Mouse (Mus musculus) limb, embryonic 11.5 days (tissue): Measurements from ENCODE around the gene Dpep3. TPM values are rescaled to one million over a fixed set of nuclear protein-coding genes. Genes with fewer than 3 reads are reported as not detected.
A peak's percentile ranks its signal among the peaks of the same experiment; 100 is the strongest.

Experiments
- ATAC-seq: fragments of 200-750 bp; cut with Nextera tagmentation; 2 replicates; pipeline ENCODE4 v1.8.0; 2017; ENCODE audit warnings: low read depth; ENCODE audit not compliant: insufficient number of reproducible peaks, low FRiP score, low TSS enrichment
- DNase-seq: peaks from one replicate; pipeline ENCODE4 v3.0.0-alpha.2; 2015; ENCODE audit warnings: low spot score
- H3K27ac ChIP-seq: fragments of 300-500 bp; sonication (generic); replicated peaks from 2 replicates; pipeline ENCODE4 v1.5.1; 2014; ENCODE audit warnings: low read depth, mild to moderate bottlenecking, low read length
- H3K27me3 ChIP-seq: fragments of 300-500 bp; sonication (generic); 2 replicates; pipeline ENCODE4 v1.6.1; 2014; ENCODE audit warnings: mild to moderate bottlenecking, low read length, mixed read lengths; ENCODE audit not compliant: control insufficient read depth, insufficient read depth
- H3K36me3 ChIP-seq: fragments of 300-500 bp; sonication (generic); 2 replicates; pipeline ENCODE4 v1.6.1; 2014; ENCODE audit warnings: mild to moderate bottlenecking, low read length, moderate library complexity, mixed read lengths; ENCODE audit not compliant: control insufficient read depth, insufficient read depth
- H3K4me1 ChIP-seq: fragments of 300-500 bp; sonication (generic); 2 replicates; pipeline ENCODE4 v1.6.1; 2014; ENCODE audit warnings: low read length, mixed read lengths; ENCODE audit not compliant: control insufficient read depth, insufficient read depth
- H3K4me2 ChIP-seq: fragments of 300-500 bp; sonication (generic); 2 replicates; pipeline ENCODE4 v1.6.1; 2014; ENCODE audit warnings: low read depth, mild to moderate bottlenecking, moderate library complexity; ENCODE audit not compliant: severe bottlenecking
- H3K4me3 ChIP-seq: fragments of 300-500 bp; sonication (generic); 2 replicates; pipeline ENCODE4 v1.5.1; 2014; ENCODE audit warnings: low read depth, low read length
- H3K9ac ChIP-seq: fragments of 300-500 bp; sonication (generic); 2 replicates; pipeline ENCODE4 v1.6.1; 2014; ENCODE audit warnings: mild to moderate bottlenecking, low read length
- H3K9me3 ChIP-seq: fragments of 300-500 bp; sonication (generic); 2 replicates; pipeline ENCODE4 v1.6.1; 2016; ENCODE audit warnings: low read length; ENCODE audit not compliant: control insufficient read depth
- WGBS: fragments of 180-500 bp; shearing (Covaris S2); extraction: QIAGEN DNeasy Blood & Tissue Kit; methylation state at CpG from one replicate; pipeline ENCODE4 v1.1.7; 2014; 5-methylcytosine and 5-hydroxymethylcytosine counted together
- polyA plus RNA-seq: library from polyadenylated mRNA; unstranded; fragments of >200 nt; fragmentation: Nextera tagmentation; extraction: Ambion mirVana; gene quantifications from 2 replicates; pipeline ENCODE4 v1.2.1, GENCODE M21; 2014

The Dpep3 gene
- polyA plus RNA-seq, 1 experiment from 2014 or later, result not detected

DNA sequence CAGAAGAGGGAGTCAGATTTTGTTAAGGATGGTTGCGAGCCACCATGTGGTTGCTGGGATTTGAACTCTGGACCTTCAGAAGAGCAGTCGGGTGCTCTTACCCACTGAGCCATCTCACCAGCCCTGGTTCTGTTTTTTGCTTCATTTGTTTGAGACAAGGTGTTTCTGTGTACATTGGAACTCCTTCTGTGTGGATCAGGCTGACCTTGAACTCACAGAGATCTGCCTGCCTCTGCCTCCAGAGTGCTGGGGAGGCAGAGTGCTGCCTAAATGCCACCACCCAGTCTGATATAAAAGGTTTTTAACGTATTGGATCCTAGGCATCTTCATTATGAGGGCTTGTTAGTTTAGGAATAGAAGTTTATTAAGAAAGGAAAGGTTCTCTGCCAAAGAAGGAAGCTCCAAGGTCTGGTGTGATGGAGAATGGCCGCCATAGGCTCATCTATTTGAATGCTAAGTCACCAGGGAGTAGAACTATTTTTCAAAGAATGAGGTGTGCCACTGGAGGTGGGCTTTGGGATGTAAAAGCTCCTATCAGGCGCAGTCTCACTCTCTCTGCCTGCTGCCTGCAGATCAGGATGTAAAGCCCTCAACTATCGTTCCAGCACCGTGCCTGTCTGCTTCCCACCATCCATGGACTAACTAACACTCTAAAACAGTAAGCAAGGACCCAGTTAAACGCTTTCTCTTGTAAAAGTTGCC, 8.1 kb downstream of the Dpep3 start:
- 73% methylated on average over 8 of the region's 8 CpGs for WGBS
- no peak for DNase-seq
- no peak overlapping the region for H3K27ac ChIP-seq

DNA sequence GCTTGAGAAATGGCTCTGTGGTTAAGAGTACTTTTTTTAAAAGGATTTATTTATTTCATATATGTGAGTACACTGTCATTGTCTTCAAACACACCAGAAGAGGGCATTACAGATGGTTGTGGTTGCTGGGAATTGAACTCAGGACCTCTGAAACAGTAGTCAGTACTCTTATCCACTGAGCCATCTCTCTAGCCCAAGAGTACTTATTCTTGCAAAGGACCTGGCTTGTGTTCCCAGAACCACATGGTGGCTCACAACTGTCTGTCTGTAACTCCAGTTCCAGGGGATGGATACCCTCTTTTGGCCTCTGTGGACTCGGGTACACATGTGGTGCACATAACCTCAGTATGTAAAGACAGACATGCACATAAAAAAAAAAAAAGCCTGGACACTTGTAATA, 9.9 kb downstream of the Dpep3 start:
- Histone ChIP-seq H3K9ac (no peak overlapping the region), H3K4me3 (no peak overlapping the region), H3K9me3 (no peaks in the 10 kb centered on the region), H3K36me3 (no peaks in the 10 kb centered on the region), H3K27ac (no peak overlapping the region), H3K27me3 (no peaks in the 10 kb centered on the region), H3K4me1 (peaks cover 13% of the 10 kb centered on the region), H3K4me2 (no peak overlapping the region)
- no peak for DNase-seq
- ATAC-seq, result no peak
- WGBS, result 71% methylated on average over 1 of the region's 1 CpGs

More for the DNA sequence above, 8.1 kb downstream of the Dpep3 start:
- Histone ChIP-seq H3K9ac (no peak overlapping the region), H3K4me2 (no peak overlapping the region), H3K27me3 (no peaks in the 10 kb centered on the region), H3K4me1 (peaks cover 8% of the 10 kb centered on the region; the same call in 1 of the 2 replicates), H3K9me3 (no peaks in the 10 kb centered on the region), H3K36me3 (no peaks in the 10 kb centered on the region), H3K4me3 (no peak overlapping the region)
- no peak for ATAC-seq

DNA sequence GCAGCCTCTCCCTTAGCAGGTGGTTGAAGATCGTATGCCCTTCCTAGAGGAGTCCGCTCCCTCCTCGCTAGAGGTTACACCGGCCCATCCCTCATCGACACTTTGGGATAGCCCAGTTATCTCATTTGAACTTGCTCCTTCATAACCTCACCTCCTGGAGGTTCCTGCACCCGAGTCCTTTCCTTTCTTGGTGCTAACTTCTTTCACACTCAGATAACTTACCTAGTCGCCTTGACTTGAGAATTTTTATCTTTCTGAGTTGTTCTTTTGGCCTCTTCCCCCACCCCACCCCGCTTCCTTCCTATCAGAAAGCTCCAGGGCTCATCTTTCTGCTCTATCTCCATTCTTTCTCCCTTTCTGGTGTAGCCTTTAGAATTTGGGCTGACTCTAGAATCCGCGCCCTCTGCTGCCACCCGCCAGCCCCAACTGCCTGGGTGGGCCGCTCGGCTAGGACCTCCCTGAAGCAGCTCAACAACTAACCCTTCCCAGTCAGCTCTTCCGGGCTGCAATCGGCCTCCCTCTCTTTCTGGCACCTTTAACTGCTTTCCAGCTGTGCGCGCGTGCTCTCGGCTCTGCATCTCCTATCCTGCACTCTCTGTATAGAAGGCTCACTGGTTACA, 12.4 kb downstream of the Dpep3 start:
- H3K4me2 ChIP-seq, result peak overlapping the region; percentile 37
- H3K9me3 ChIP-seq, result no peaks in the 10 kb centered on the region
- ATAC-seq (no peak), DNase-seq (peak; percentile 76)
- no peak overlapping the region for H3K27ac ChIP-seq
- H3K4me1 ChIP-seq, result peaks cover 16% of the 10 kb centered on the region
- 4% methylated on average over 19 of the region's 19 CpGs for WGBS
- H3K27me3 ChIP-seq, result no peaks in the 10 kb centered on the region
- H3K36me3 ChIP-seq, result no peaks in the 10 kb centered on the region
- H3K9ac ChIP-seq, result no peak overlapping the region
- no peak overlapping the region; the same call in 1 of the 2 replicates for H3K4me3 ChIP-seq

DNA sequence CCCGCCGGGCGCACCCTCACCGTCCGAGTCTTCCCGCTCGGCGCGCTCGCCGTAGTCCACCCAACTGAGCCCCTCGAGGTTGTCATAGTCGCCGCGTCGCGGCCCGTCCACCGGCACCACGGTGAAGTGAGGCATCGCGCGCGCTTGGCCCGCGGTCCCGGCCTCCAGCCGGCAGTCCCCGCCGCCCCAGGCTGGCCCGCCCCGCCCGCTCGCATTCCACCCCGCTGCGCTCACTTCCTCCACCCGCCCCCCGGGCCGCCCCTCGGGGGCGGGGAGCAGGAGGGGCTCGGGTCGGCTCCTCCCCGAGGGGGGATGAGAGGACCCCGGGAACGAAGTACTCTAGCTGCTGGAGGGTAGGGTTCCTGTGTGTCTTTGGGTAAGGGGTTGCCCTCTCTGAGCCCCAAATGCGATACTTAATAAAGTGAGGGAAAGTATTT, 13.3 kb downstream of the Dpep3 start, which contains the start of gene Slc12a4:
Gene Slc12a4, minus strand, starts transcription at position 193 of the 437 bp plus-strand sequence.
- Histone ChIP-seq H3K27me3 (no peaks in the 10 kb centered on the region), H3K4me3 (peak within 1 kb of the TSS; percentile 81), H3K27ac (peak within 1 kb of the TSS; percentile 59; the same call in 1 of the 2 replicates), H3K36me3 (no peaks in the 10 kb centered on the region), H3K9ac (peak within 1 kb of the TSS; percentile 80), H3K4me1 (peaks cover 16% of the 10 kb centered on the region), H3K9me3 (no peaks in the 10 kb centered on the region), H3K4me2 (peak within 1 kb of the TSS; percentile 81)
- peak; percentile 87 for DNase-seq
- peak; percentile 82 for ATAC-seq
- under 1% methylated on average over 47 of the region's 47 CpGs for WGBS

DNA sequence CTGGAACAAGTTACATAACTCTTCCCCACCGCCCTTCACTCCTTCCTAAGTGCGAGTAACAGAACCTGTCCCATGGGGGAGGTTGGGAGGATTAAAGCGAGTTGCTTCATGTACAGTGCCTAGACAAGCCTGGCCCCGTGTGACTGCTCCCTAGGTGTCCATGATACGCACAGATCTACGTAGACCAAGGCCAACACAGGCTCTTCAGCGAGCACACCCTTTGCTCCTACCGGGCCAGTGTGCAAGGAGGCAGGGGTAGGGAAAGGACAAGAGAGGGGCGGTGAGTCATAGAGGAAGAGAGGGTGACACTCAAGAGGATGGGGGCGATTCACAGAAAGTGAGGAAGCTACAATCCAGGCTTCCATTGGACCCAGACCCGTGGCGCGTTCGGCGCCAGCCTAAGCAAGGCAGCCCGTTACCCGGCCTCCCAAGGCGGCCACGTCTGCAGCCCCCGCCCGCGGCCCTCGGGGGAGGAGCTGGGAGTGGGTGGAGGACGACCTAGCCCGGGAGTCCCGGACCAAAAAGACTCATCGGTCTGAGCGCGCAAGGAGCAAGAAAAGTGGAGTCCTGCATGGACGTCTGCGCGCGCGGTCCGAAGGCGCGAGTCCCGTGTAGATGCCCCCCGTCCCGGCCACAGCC, 13.8 kb downstream of the Dpep3 start:
- ATAC-seq (peak; percentile 37), DNase-seq (peak; percentile 74)
- Histone ChIP-seq H3K4me2 (peak overlapping the region; percentile 81), H3K9ac (peak overlapping the region; percentile 80), H3K9me3 (no peaks in the 10 kb centered on the region), H3K27me3 (no peaks in the 10 kb centered on the region), H3K4me1 (peaks cover 16% of the 10 kb centered on the region), H3K36me3 (no peaks in the 10 kb centered on the region), H3K4me3 (peak overlapping the region; percentile 81), H3K27ac (peak overlapping the region; percentile 59; the same call in 1 of the 2 replicates)
- WGBS, result 2% methylated on average over 40 of the region's 40 CpGs

DNA sequence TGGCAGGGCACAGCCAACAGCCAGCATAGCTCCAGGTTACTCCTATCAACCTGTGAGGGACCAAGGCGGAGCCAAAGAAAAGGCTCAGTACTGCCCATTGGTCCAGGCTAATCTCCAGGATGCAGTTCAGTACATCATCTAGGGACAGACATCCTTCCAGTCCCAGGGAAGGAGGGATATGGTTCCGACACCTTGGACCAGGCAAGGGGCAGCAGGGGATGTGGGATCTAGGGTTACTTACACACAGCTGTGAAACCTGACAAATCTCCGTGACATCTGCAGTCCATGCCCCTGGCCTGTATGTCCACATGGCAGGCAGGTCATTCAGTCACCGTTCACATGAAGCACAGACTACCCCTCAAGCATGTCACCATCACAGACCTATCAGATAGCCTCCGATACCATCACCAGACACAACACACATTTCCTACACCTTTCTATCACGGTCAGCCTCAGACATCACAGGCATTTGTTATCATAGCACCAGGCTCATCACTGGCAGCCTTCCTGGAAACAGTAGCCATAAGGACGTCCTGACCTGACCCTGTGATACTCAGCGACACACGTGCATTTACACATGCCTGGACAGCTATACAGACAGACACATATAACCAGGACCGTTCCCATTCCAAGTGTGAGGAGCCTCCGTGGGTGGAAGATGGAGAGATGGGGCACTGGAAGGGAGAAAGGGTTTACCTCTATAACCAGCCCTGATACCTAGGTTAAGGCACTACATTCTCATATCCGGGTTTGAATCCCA, 14.5 kb downstream of the Dpep3 start:
- Histone ChIP-seq H3K36me3 (no peaks in the 10 kb centered on the region), H3K4me3 (peak overlapping the region; percentile 81), H3K9ac (no peak overlapping the region; the same call in 1 of the 2 replicates), H3K27me3 (no peaks in the 10 kb centered on the region), H3K9me3 (no peaks in the 10 kb centered on the region), H3K27ac (no peak overlapping the region), H3K4me1 (peaks cover 16% of the 10 kb centered on the region), H3K4me2 (peak overlapping the region; percentile 81)
- 61% methylated on average over 12 of the region's 12 CpGs for WGBS
- ATAC-seq (no peak; the same call in 1 of the 2 replicates), DNase-seq (no peak)

DNA sequence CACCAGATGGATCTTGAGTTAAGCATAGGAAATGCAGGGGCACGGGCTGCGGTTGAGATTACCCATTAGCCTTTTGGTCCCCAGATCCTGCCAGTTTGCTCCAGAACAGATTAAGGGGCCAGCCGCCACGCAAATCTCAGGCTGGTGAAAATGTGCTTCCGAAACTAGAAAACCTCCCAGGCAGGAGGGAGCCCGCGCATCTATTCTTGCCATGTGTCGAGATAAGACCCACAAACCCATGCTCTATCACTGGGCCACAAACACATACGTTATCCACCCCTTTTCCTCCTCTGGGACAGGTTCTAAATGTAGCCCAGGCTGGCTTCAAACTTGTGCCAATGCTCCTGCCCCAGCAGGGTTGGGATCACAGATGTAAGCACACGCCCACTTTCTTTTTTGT, 17.7 kb downstream of the Dpep3 start:
- ATAC-seq (no peak), DNase-seq (no peak)
- no peak overlapping the region for H3K4me2 ChIP-seq
- peaks cover 2% of the 10 kb centered on the region; the same call in 1 of the 2 replicates for H3K36me3 ChIP-seq
- no peak overlapping the region for H3K4me3 ChIP-seq
- H3K9ac ChIP-seq, result no peak overlapping the region
- no peaks in the 10 kb centered on the region for H3K27me3 ChIP-seq
- H3K9me3 ChIP-seq, result no peaks in the 10 kb centered on the region
- H3K27ac ChIP-seq, result no peak overlapping the region
- WGBS, result 87% methylated on average over 10 of the region's 10 CpGs
- peaks cover 8% of the 10 kb centered on the region for H3K4me1 ChIP-seq

DNA sequence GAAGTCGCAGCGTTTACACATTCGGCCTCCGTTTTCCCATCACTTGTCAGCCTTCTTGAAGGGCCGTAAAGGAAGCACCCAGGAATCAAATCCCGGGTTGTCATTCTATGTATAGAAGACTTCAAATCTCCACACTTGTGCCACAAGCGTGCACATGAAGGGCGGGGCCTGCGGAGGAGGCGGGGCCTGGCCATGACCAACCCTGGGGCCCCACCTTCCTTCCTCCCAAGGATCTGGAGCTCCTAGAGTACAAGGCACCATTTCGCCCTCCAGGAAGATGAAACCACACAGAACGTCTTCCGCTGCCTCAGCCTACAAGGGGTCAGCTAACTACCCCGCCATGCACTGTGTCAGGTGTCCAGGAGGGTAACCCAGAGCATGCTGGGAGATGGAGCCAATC, 18.1 kb downstream of the Dpep3 start:
- ATAC-seq (no peak), DNase-seq (no peak)
- Histone ChIP-seq H3K4me3 (no peak overlapping the region), H3K9ac (no peak overlapping the region), H3K27ac (no peak overlapping the region), H3K36me3 (peaks cover 2% of the 10 kb centered on the region; the same call in 1 of the 2 replicates), H3K27me3 (no peaks in the 10 kb centered on the region), H3K4me2 (no peak overlapping the region), H3K4me1 (peaks cover 8% of the 10 kb centered on the region), H3K9me3 (no peaks in the 10 kb centered on the region)
- WGBS, result 75% methylated on average over 14 of the region's 14 CpGs
